Mouse (Mus musculus): ENCODE data around the gene Isl1.

Isl1 gene

DNA sequence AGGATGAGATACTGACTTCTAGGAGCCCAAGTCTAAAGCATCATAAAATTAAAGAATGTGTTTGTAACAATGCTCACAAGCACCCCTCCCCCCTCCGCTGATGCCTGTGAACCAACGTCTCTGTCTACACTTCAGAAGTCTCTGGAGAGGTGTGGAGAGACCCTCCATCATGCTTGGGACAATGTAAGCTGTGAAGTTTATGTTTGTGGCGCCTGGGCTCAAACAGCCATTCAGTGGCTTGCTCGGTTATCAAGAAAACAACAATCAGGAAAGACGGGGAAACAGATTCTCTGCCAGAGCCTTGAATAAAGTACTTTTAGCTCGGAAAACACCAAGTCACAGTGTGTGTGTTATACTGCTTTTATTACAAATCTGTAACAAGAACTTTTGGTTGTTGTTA is 14.8 kb downstream of the Isl1 start:
- DNase-seq (ENCODE audit: low spot score in 2 of 2): no peak

DNA sequence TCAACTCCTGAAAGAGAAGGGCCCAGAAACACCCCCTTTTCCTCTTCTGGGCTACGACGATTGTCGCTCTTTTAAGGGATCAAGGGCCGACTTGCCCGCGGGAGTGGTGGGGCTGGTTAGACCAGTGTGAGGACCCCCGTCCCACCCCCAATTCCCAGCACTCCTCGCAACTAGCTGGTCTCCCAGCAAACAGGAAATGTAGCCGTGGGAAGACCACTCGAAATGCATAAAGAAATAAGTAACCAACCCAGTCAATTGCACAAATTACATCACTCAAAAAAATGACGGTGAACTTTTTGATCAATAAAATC is 15.4 kb downstream of the Isl1 start:
- no peak for DNase-seq (ENCODE audit: low spot score in 2 of 2)

DNA sequence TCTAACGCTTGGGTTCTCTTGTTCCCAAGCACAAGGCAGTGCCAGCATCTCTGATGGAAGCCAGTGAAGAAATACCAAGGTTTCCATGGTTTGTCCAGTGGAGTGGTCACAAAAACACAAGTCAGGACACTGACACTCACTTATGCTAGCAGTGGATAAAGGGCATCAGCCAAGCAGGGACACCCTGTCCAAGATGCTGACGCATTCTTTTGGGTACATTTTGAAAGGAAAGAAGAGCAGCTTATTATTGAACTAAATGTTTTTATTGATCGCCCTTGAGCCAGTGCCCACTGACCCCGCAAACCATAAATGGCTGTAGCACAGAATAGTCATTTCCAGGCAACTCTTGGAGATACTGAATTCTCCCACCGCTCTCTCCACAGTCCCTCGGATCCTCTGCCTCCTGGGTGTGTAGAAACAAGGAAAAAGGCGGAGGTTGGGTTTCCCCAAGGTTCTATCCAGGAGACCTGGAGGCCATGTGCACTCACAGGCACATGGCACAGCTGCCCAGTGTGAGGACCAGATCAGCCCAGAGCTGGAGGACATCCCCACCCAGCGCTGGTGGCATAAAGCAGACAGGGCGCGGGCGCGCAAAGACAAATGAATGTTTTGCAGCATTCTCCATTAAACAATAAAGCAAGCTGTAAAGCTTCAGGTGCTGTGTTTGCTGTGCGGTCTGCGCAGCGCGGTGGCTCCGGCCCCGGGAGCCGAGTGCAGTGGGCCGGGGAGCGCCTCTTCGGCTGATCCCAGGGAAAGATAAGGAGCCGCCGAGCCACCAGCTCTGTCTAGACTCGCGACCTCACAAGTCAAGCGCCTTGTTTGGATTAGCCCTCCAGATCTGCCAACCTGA is 16.0 kb downstream of the Isl1 start:
- DNase-seq (ENCODE audit: low spot score in 2 of 2): no peak

DNA sequence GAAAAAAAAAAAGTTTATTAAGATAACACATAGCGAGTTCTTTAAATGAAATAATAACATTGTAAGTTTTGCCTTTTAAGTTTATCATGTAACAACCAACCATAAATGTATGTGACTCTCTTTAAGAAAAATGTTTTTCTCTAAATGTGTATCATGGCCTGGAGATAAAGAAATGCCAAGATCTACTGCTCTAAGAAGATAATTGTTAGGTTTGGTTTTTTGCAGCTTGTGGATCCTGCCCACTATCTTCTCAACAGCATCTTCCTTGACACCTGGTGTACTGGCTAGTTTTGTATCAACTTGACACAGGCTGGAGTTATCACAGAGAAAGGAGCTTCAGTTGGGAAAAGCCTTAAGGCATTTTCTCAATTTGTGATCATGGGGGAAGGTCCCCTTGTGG is 19.8 kb downstream of the Isl1 start:
- DNase-seq (ENCODE audit: low spot score in 2 of 2): no peak

DNA sequence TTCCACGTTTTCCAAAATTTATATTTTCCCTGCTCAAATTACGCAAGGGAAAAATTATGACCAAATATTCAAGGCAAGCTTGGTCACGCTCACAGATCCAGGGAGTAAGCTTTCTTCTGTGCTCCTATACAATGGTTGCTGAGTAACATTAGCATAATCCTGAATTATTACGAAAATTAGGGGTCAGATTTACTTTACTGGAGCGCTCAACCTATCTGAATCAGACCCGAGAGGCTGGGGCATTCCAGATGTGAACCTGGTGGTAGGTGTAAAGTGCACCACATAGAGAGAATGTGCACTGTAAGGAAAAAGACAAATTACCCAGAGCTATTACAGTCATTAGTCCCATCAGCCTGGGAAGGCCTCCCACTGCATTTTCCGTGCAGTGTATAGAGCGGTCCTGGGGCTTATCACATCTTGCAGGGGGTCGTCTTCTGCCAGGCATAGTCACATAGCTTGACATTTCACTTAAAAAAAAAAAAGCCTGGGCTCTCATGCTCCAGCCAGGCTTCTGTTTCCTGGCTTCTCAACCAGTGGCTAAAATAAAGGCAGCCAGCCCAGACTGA is 30.2 kb downstream of the Isl1 start:
- DNase-seq (ENCODE audit: low spot score in 2 of 2): no peak

Measured in frontal cortex, postnatal 14 days (tissue).